Mouse (Mus musculus): ENCODE measurements around the gene Pnpla7. TPM values are rescaled to one million over a fixed set of nuclear protein-coding genes. Genes with fewer than 3 reads are reported as not detected.
A peak's percentile ranks its signal among the peaks of the same experiment; 100 is the strongest.

The Pnpla7 gene
- polyA plus RNA-seq, 1 experiment from 2014 or later = 3.8 TPM

DNA sequence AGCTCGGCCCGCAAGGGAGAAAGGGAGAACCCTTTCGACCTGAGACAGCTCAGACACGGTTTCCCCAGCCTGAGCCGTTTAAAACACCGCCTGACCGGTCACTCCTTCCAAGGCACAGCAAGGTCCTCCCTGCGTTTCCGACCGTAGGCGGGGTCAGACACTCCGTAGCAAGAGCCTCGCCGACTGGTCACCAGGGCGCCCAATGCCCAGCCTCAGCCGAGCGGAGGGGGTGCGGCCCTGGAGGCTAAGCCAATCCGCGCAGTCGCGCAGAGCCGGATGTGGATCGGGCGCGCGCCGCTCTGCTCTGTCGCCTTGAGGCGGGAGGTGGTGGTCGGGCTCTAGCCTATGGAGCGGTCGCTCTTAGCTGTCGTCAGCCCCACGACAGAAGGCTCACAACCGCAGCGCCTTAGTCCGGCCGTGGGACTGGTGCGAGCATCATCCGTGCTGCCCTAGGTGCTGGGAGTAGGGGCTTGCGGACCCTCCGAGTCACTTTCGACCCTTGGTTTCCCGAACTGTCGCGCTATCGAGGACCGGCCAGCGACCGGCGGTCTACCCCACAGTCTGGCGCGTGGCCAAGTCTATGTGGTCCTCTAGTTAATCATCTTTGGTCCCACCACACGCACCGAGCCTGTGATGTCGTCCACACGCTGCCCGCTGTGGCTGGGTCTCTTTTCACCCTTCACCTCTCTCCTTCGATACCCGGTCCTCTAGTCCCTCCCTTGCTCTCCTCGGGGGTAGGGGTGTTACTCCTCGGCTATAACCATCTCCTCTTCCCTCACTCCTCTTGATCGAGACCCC is 728 bp upstream of the Pnpla7 start, which contains the start of gene Mrpl41:
Gene Mrpl41, minus strand, starts transcription at position 193 of the 798 bp plus-strand sequence.
- peak; percentile 100 for ATAC-seq
- peak within 1 kb of the TSS; percentile 97 for H3K4me2 ChIP-seq (ENCODE audit: low read length)
- under 1% methylated on average over 64 of the region's 64 CpGs for WGBS
- H3K4me3 ChIP-seq (ENCODE audit: low read depth, low read length) = peak within 1 kb of the TSS; percentile 82
- peak within 1 kb of the TSS; percentile 89 for H3K9ac ChIP-seq (ENCODE audit: low read depth, low read length)
- no peaks in the 10 kb centered on the region for H3K27me3 ChIP-seq (ENCODE audit: control insufficient read depth, insufficient read depth, low read depth, low read length)
- H3K4me1 ChIP-seq (ENCODE audit: control insufficient read depth, insufficient read depth, low read length) = peaks cover 18% of the 10 kb centered on the region
- H3K36me3 ChIP-seq (ENCODE audit: control insufficient read depth, insufficient read depth, low read length) = peaks cover 10% of the 10 kb centered on the region
- no peaks in the 10 kb centered on the region for H3K9me3 ChIP-seq (replicated peaks; ENCODE audit: control insufficient read depth, low read length, poor library complexity, severe bottlenecking)
- peak within 1 kb of the TSS; percentile 86 for H3K27ac ChIP-seq (ENCODE audit: low read length)

DNA sequence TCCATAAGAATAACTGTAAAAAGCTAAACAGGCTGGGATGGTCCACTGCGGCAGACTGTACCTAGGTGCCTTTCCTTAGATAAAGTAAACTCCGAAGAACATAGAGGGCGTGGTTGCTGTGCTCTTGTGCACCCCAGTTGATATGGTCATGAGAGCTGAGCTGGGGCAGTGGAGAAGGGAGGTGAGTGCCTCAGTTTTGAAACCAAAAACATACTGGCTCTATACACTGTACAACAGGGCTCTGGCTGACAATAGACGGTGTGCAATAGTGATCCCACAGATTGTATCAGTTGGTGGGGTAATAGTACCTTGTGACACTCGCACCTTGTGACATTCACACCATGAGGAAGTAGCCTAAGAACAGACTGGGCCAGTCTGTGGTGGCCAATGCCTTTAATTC is 1.1 kb downstream of the Pnpla7 start:
- peaks cover 5% of the 10 kb centered on the region; the same call in 1 of the 2 replicates for H3K36me3 ChIP-seq (ENCODE audit: control insufficient read depth, insufficient read depth, low read length)
- no peaks in the 10 kb centered on the region for H3K9me3 ChIP-seq (replicated peaks; ENCODE audit: control insufficient read depth, low read length, poor library complexity, severe bottlenecking)
- peaks cover 18% of the 10 kb centered on the region for H3K4me1 ChIP-seq (ENCODE audit: control insufficient read depth, insufficient read depth, low read length)
- ATAC-seq = no peak
- H3K27me3 ChIP-seq (ENCODE audit: control insufficient read depth, insufficient read depth, low read depth, low read length) = no peaks in the 10 kb centered on the region
- no peak overlapping the region for H3K9ac ChIP-seq (ENCODE audit: low read depth, low read length)
- no peak overlapping the region for H3K4me2 ChIP-seq (ENCODE audit: low read length)
- no peak overlapping the region for H3K27ac ChIP-seq (ENCODE audit: low read length)
- H3K4me3 ChIP-seq (ENCODE audit: low read depth, low read length) = no peak overlapping the region
- WGBS = 93% methylated on average over 5 of the region's 5 CpGs

DNA sequence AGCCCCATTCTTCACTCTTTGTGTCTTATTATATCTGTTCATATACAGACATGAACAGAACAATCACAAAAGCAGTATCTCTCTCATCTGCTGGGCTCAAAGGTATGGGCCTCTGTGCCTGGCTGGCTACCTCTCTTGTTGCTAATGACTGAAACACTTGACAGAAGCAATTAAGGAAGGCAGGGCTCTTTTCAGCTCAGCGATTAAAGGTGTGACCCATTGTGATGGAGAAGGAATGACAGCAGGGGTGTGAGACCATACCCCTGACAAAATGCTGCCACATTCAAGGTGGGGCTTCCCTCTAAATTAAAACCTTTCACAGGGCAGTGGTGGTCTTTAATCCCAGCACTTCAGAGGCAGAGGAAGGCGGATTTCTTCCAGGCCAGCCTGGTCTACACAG is 11.9 kb downstream of the Pnpla7 start:
- no peak for ATAC-seq
- Histone ChIP-seq H3K36me3 (ENCODE audit: control insufficient read depth, insufficient read depth, low read length) (no peaks in the 10 kb centered on the region), H3K27me3 (ENCODE audit: control insufficient read depth, insufficient read depth, low read depth, low read length) (no peaks in the 10 kb centered on the region), H3K4me1 (ENCODE audit: control insufficient read depth, insufficient read depth, low read length) (no peaks in the 10 kb centered on the region), H3K4me3 (ENCODE audit: low read depth, low read length) (no peak overlapping the region), H3K4me2 (ENCODE audit: low read length) (no peak overlapping the region), H3K9me3 (replicated peaks; ENCODE audit: control insufficient read depth, low read length, poor library complexity, severe bottlenecking) (no peaks in the 10 kb centered on the region), H3K27ac (ENCODE audit: low read length) (no peak overlapping the region), H3K9ac (ENCODE audit: low read depth, low read length) (no peak overlapping the region)
- 66% methylated on average over 2 of the region's 2 CpGs for WGBS

DNA sequence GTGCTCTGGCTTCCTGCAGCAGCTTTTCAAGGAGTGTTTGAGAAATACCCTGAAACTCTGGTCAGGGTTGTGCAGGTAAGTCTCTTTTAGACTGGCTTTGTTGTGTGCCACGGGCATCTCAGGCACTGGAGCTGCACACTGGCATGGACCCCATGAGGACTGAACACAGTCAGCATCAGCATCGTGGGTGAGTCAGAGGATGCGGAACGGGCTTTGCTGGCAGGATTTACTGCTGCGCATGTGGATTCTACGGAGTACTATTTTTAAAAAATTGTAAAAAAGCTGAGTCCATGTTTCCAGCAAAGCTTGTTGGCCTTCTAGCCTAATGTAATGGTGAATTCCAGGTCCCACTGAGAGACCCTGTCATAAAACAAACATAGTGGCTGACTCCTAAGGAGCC is 19.5 kb downstream of the Pnpla7 start:
- Histone ChIP-seq H3K27ac (ENCODE audit: low read length) (no peak overlapping the region), H3K27me3 (ENCODE audit: control insufficient read depth, insufficient read depth, low read depth, low read length) (no peaks in the 10 kb centered on the region), H3K36me3 (ENCODE audit: control insufficient read depth, insufficient read depth, low read length) (no peaks in the 10 kb centered on the region), H3K4me2 (ENCODE audit: low read length) (no peak overlapping the region), H3K4me3 (ENCODE audit: low read depth, low read length) (no peak overlapping the region), H3K9me3 (replicated peaks; ENCODE audit: control insufficient read depth, low read length, poor library complexity, severe bottlenecking) (no peaks in the 10 kb centered on the region), H3K9ac (ENCODE audit: low read depth, low read length) (no peak overlapping the region), H3K4me1 (ENCODE audit: control insufficient read depth, insufficient read depth, low read length) (no peaks in the 10 kb centered on the region)
- no peak for ATAC-seq
- 89% methylated on average over 6 of the region's 6 CpGs for WGBS

DNA sequence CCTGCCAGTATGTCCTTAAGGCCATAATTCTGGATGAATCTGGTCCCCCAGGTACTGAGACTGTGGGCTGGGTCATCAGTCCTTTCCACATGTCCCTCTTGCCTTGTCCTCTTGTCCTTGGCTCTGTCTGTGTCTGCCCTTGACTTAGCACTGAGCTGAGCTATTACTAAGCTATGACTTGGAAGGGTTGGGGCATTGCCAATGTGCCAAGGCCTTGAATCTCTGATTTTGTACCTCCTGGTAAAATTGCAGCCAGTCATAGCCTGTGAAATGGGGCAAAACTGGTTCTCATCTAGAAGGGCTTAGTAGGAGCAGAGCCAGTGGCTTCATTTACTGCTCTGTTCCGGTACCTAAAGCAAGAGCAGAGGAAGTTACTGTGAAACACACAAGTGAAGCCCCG is 20.6 kb downstream of the Pnpla7 start:
- WGBS = 94% methylated on average over 2 of the region's 2 CpGs
- no peaks in the 10 kb centered on the region for H3K36me3 ChIP-seq (ENCODE audit: control insufficient read depth, insufficient read depth, low read length)
- H3K4me2 ChIP-seq (ENCODE audit: low read length) = no peak overlapping the region
- no peak overlapping the region for H3K4me3 ChIP-seq (ENCODE audit: low read depth, low read length)
- H3K4me1 ChIP-seq (ENCODE audit: control insufficient read depth, insufficient read depth, low read length) = no peaks in the 10 kb centered on the region
- no peaks in the 10 kb centered on the region for H3K27me3 ChIP-seq (ENCODE audit: control insufficient read depth, insufficient read depth, low read depth, low read length)
- no peak overlapping the region for H3K27ac ChIP-seq (ENCODE audit: low read length)
- no peak overlapping the region for H3K9ac ChIP-seq (ENCODE audit: low read depth, low read length)
- ATAC-seq = no peak
- no peaks in the 10 kb centered on the region for H3K9me3 ChIP-seq (replicated peaks; ENCODE audit: control insufficient read depth, low read length, poor library complexity, severe bottlenecking)

DNA sequence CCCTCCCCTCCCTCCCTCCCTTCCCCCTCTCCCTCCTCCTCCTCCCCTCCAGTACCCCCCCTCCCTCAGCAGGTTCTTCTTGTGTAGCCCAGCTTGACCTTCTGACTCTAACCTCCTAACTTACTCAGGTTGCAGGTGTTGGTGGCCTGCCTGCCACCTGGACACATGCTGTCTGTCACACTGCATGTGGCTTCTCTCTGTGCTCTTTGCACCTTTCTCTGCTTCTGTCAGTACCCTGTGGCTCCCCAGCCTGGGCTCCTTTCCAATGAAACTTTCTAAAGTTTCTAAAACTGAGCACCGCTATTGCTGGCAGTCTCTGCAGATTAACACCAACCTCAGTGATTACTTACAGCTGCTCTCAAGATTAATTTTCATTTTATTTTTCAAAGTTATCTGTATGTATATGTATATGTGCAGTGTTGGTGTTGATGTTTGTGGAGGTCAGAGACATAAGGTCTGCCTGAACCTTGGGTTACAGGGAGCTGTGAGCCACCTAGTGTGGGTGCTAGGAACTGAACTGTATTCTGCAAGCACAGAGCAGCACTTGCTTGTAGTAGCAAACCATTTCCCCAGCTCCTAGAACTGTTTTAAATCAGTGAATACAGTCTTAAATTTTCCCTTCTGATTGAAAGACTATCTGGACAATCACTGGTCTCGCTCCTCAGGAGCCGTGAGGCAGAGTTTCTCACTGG is 24.9 kb downstream of the Pnpla7 start:
- H3K27ac ChIP-seq (ENCODE audit: low read length) = no peak overlapping the region
- no peaks in the 10 kb centered on the region for H3K36me3 ChIP-seq (ENCODE audit: control insufficient read depth, insufficient read depth, low read length)
- no peak overlapping the region for H3K9ac ChIP-seq (ENCODE audit: low read depth, low read length)
- ATAC-seq = no peak
- no peak overlapping the region for H3K4me3 ChIP-seq (ENCODE audit: low read depth, low read length)
- no peaks in the 10 kb centered on the region for H3K4me1 ChIP-seq (ENCODE audit: control insufficient read depth, insufficient read depth, low read length)
- 69% methylated on average over 3 of the region's 3 CpGs for WGBS
- no peaks in the 10 kb centered on the region for H3K9me3 ChIP-seq (replicated peaks; ENCODE audit: control insufficient read depth, low read length, poor library complexity, severe bottlenecking)
- no peak overlapping the region for H3K4me2 ChIP-seq (ENCODE audit: low read length)
- no peaks in the 10 kb centered on the region for H3K27me3 ChIP-seq (ENCODE audit: control insufficient read depth, insufficient read depth, low read depth, low read length)

DNA sequence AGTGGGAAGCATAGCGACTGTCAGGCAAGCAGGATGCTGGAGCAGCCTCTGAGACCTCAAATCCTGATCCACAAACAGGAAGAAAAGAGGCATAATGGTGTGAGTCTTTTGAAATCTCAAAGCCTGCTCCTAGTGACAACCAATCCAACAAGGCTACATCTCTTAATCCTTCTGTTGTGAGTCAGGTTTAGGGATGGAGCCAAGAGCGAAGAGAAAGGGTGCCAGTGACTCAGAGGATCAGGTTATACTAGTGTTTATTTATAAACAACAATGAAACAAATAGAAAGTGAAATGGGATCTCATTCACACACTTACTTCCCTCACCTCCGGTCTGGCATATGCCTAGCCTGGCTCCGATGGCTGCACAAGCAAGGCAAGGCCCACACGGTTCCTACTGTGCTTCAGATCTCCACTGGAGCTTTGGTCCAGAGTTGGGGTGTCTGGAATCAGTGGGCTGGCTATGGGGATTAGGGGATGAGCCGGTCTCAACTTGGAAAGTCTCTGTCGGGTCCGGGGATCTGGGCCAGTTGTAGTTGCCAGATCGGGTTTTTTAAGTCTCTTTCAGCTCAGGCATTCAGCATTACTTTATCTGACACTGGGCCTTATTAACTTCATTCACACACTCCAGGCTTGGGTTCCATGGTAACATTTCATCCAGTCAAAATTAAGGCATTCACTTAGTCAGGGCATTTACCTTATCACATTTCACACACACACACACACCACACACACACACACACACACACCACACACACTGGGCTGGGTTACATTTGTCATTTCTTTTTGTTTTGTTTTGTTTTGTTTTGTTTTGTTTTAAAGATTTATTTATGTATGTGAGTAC is 28.3 kb downstream of the Pnpla7 start:
- no peak overlapping the region for H3K4me2 ChIP-seq (ENCODE audit: low read length)
- H3K27ac ChIP-seq (ENCODE audit: low read length) = no peak overlapping the region
- no peaks in the 10 kb centered on the region for H3K36me3 ChIP-seq (ENCODE audit: control insufficient read depth, insufficient read depth, low read length)
- no peaks in the 10 kb centered on the region for H3K9me3 ChIP-seq (replicated peaks; ENCODE audit: control insufficient read depth, low read length, poor library complexity, severe bottlenecking)
- H3K9ac ChIP-seq (ENCODE audit: low read depth, low read length) = no peak overlapping the region
- ATAC-seq = peak; percentile 45; the same call in 1 of the 2 replicates
- no peak overlapping the region for H3K4me3 ChIP-seq (ENCODE audit: low read depth, low read length)
- H3K27me3 ChIP-seq (ENCODE audit: control insufficient read depth, insufficient read depth, low read depth, low read length) = no peaks in the 10 kb centered on the region
- 31% methylated on average over 9 of the region's 9 CpGs for WGBS
- no peaks in the 10 kb centered on the region for H3K4me1 ChIP-seq (ENCODE audit: control insufficient read depth, insufficient read depth, low read length)

DNA sequence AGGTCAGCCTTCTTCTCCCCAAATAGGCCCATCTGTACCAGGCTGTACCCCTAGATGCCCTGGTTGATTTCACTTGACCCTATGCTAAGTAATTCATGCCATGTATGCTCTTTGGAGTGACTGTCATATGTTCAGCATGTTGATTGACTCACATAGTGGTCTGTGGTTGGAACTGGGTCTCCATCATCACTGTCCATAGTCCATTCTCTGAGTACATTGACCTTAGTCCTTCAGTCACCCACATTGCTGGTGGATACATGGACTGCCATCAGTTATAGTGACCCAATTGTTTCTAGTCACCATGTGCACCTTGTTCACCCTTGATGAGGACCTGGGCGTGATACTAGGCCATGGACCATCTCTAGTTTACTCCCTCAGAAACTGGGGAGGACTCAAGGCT is 30.9 kb downstream of the Pnpla7 start:
- Histone ChIP-seq H3K4me1 (ENCODE audit: control insufficient read depth, insufficient read depth, low read length) (no peaks in the 10 kb centered on the region), H3K9ac (ENCODE audit: low read depth, low read length) (no peak overlapping the region), H3K9me3 (replicated peaks; ENCODE audit: control insufficient read depth, low read length, poor library complexity, severe bottlenecking) (no peaks in the 10 kb centered on the region), H3K4me2 (ENCODE audit: low read length) (no peak overlapping the region), H3K27me3 (ENCODE audit: control insufficient read depth, insufficient read depth, low read depth, low read length) (no peaks in the 10 kb centered on the region), H3K27ac (ENCODE audit: low read length) (no peak overlapping the region), H3K36me3 (ENCODE audit: control insufficient read depth, insufficient read depth, low read length) (no peaks in the 10 kb centered on the region), H3K4me3 (ENCODE audit: low read depth, low read length) (no peak overlapping the region)
- no peak for ATAC-seq
- WGBS = 90% methylated on average over 1 of the region's 1 CpGs
